Mouse (Mus musculus) liver, adult 2 months (tissue): ENCODE results near the gene Slc5a2. TPM values are rescaled to one million over a fixed set of nuclear protein-coding genes. Genes with fewer than 3 reads are reported as not detected.
A peak's percentile ranks its signal among the peaks of the same experiment; 100 is the strongest.

Experiments
- DNase-seq: peaks from one replicate; pipeline ENCODE4 v3.0.0-alpha.2; 2011; ENCODE audit warnings: low read depth, low spot score; ENCODE audit errors: extremely low read depth
- H3K27ac ChIP-seq: fragments of 200-500 bp; replicated peaks from 2 replicates; pipeline ENCODE4 v1.5.1; 2012; ENCODE audit warnings: low read depth, mild to moderate bottlenecking, control low read depth, inconsistent platforms, low read length; ENCODE audit not compliant: insufficient read depth
- H3K27me3 ChIP-seq: fragments of 200-500 bp; 2 replicates; pipeline ENCODE4 v1.6.1; 2012; ENCODE audit warnings: mild to moderate bottlenecking, moderate library complexity, low read length, inconsistent platforms; ENCODE audit not compliant: control insufficient read depth, insufficient read depth
- H3K36me3 ChIP-seq: fragments of 200-500 bp; 2 replicates; pipeline ENCODE4 v1.6.1; 2012; ENCODE audit warnings: low read length, inconsistent platforms; ENCODE audit not compliant: control insufficient read depth, insufficient read depth
- H3K4me1 ChIP-seq: fragments of 200-500 bp; 2 replicates; pipeline ENCODE4 v1.6.1; 2011; ENCODE audit warnings: low read length; ENCODE audit not compliant: control insufficient read depth, insufficient read depth
- H3K4me3 ChIP-seq: fragments of 200-500 bp; 2 replicates; pipeline ENCODE4 v1.5.1; 2011; ENCODE audit warnings: low read depth, mild to moderate bottlenecking, control low read depth, low read length, moderate library complexity; ENCODE audit not compliant: insufficient read depth
- H3K79me2 ChIP-seq: fragments of 200-500 bp; 2 replicates; pipeline ENCODE4 v1.6.1; 2012; ENCODE audit warnings: inconsistent platforms, mild to moderate bottlenecking, low read length, moderate library complexity; ENCODE audit not compliant: control insufficient read depth, insufficient read depth
- H3K9ac ChIP-seq: fragments of 200-500 bp; 2 replicates; pipeline ENCODE4 v1.6.1; 2012; ENCODE audit warnings: low read depth, mild to moderate bottlenecking, control low read depth, inconsistent platforms, low read length
- CTCF ChIP-seq: fragments of 200-500 bp; IDR thresholded peaks from 2 replicates; pipeline ENCODE4 v1.5.1; 2011; ENCODE audit warnings: low read depth, low read length, control low read depth
- POLR2A ChIP-seq: fragments of 200-500 bp; IDR thresholded peaks from 2 replicates; pipeline ENCODE4 v1.6.1; 2011; ENCODE audit warnings: low read length, control low read depth; ENCODE audit not compliant: insufficient read depth; ENCODE audit errors: extremely low read depth
- WGBS: fragments of 180-500 bp; shearing (Covaris S2); methylation state at CpG from one replicate; pipeline ENCODE4 v1.1.7; 2018; 5-methylcytosine and 5-hydroxymethylcytosine counted together
- polyA plus RNA-seq: library from polyadenylated mRNA; depleted of rRNA; stranded (reverse); fragments of >200 nt; gene quantifications from 2 replicates; pipeline ENCODE4 v1.2.3, GENCODE M21; 2012
- total RNA-seq: library from RNA; depleted of rRNA; stranded (reverse); fragments of >200 nt; gene quantifications from 2 replicates; pipeline ENCODE4 v1.2.3, GENCODE M21; 2014

Slc5a2 gene
- total and polyA plus RNA-seq, 2 experiments: not detected

GRCm38 (mm10) chr7:128304198-128304597, 38.7 kb downstream of the Slc5a2 start:
- H3K9ac ChIP-seq: no peak overlapping the region
- H3K4me3 ChIP-seq: no peak overlapping the region
- DNase-seq: no peak
- H3K36me3 ChIP-seq: no peaks in the 10 kb centered on the region
- WGBS: 24% methylated on average over 6 of the region's 6 CpGs
- H3K79me2 ChIP-seq: no peaks in the 10 kb centered on the region
- no peaks in the 10 kb centered on the region for H3K27me3 ChIP-seq
- no peaks in the 10 kb centered on the region for H3K4me1 ChIP-seq
- H3K27ac ChIP-seq: no peak overlapping the region
- TF ChIP-seq CTCF: no peak
- TF ChIP-seq POLR2A: no peak

GRCm38 (mm10) chr7:128304907-128305306, 39.5 kb downstream of the Slc5a2 start:
- Histone ChIP-seq H3K27ac (no peak overlapping the region), H3K9ac (no peak overlapping the region), H3K36me3 (no peaks in the 10 kb centered on the region), H3K27me3 (no peaks in the 10 kb centered on the region), H3K4me3 (no peak overlapping the region), H3K79me2 (no peaks in the 10 kb centered on the region), H3K4me1 (no peaks in the 10 kb centered on the region)
- 38% methylated on average over 5 of the region's 5 CpGs for WGBS
- TF ChIP-seq POLR2A (no peak), CTCF (peak; percentile 44)
- no peak for DNase-seq

GRCm38 (mm10) chr7:128307851-128308250, 42.4 kb downstream of the Slc5a2 start:
- no peak for DNase-seq
- H3K9ac ChIP-seq: no peak overlapping the region
- H3K4me1 ChIP-seq: no peaks in the 10 kb centered on the region
- TF ChIP-seq POLR2A: no peak
- TF ChIP-seq CTCF: no peak
- H3K4me3 ChIP-seq: no peak overlapping the region
- H3K36me3 ChIP-seq: no peaks in the 10 kb centered on the region
- H3K79me2 ChIP-seq: no peaks in the 10 kb centered on the region
- no peaks in the 10 kb centered on the region for H3K27me3 ChIP-seq
- H3K27ac ChIP-seq: no peak overlapping the region

- Histone ChIP-seq H3K79me2 (no peaks in the 10 kb centered on the region), H3K36me3 (no peaks in the 10 kb centered on the region), H3K27ac (no peak overlapping the region), H3K4me1 (no peaks in the 10 kb centered on the region; the same call in 1 of the 2 replicates), H3K9ac (no peak overlapping the region), H3K27me3 (no peaks in the 10 kb centered on the region), H3K4me3 (no peak overlapping the region)
- 71% methylated on average over 3 of the region's 3 CpGs for WGBS
- TF ChIP-seq CTCF (no peak), POLR2A (no peak)
- no peak for DNase-seq
Measured at GRCm38 (mm10) chr7:128309216-128309615, 43.8 kb downstream of the Slc5a2 start.

- TF ChIP-seq CTCF: no peak
- TF ChIP-seq POLR2A: no peak
- DNase-seq: no peak
- WGBS: 85% methylated on average over 1 of the region's 1 CpGs
- no peaks in the 10 kb centered on the region for H3K27me3 ChIP-seq
- H3K27ac ChIP-seq: no peak overlapping the region
- H3K4me3 ChIP-seq: no peak overlapping the region
- H3K79me2 ChIP-seq: no peaks in the 10 kb centered on the region
- H3K4me1 ChIP-seq: no peaks in the 10 kb centered on the region; the same call in 1 of the 2 replicates
- H3K9ac ChIP-seq: no peak overlapping the region
- no peaks in the 10 kb centered on the region for H3K36me3 ChIP-seq
Measured at GRCm38 (mm10) chr7:128309776-128310175, 44.3 kb downstream of the Slc5a2 start.

- 40% methylated on average over 8 of the region's 8 CpGs for WGBS
- Histone ChIP-seq H3K9ac (no peak overlapping the region), H3K36me3 (no peaks in the 10 kb centered on the region), H3K4me1 (no peaks in the 10 kb centered on the region; the same call in 1 of the 2 replicates), H3K4me3 (no peak overlapping the region), H3K79me2 (no peaks in the 10 kb centered on the region), H3K27ac (no peak overlapping the region), H3K27me3 (no peaks in the 10 kb centered on the region)
- TF ChIP-seq CTCF (no peak), POLR2A (no peak)
- DNase-seq: no peak
Measured at GRCm38 (mm10) chr7:128310229-128310688, 44.8 kb downstream of the Slc5a2 start.
